Mouse (Mus musculus) ovary, postnatal 36 days (tissue): ENCODE results near the gene Gm21425.
"Not testable (repeated sequence)": the region's sequence is repeated elsewhere in the genome, so short reads cannot be mapped to it uniquely, and the experiment has no call there.

ENCODE experiments used
- DNase-seq: peaks from one replicate; pipeline ENCODE4 v3.0.0; 2022; ENCODE audit warnings: low spot score, mixed read lengths

The Gm21425 gene

DNA sequence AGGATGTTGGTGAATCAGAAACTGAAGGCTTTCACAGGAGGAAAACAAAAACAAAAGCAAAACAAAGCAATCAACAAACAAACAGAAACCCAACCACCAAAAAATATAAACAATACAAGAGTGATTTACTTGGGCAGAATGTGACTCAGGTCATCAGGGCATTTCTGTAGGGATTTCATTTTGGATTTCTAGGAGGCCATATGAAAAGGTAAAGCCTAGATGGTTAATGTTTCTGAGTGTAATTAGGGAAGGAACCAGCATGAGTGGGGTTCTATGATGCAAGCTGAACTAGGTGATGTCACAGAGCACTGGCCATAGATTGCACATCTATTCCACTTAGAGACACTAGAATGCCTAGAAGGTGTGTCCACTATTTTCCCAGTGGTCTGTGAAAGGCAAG, at the start of gene Gm21425:
Gene Gm21425, plus strand, starts transcription at position 301 of the 400 bp plus-strand sequence.
- DNase-seq, result not testable (repeated sequence)

DNA sequence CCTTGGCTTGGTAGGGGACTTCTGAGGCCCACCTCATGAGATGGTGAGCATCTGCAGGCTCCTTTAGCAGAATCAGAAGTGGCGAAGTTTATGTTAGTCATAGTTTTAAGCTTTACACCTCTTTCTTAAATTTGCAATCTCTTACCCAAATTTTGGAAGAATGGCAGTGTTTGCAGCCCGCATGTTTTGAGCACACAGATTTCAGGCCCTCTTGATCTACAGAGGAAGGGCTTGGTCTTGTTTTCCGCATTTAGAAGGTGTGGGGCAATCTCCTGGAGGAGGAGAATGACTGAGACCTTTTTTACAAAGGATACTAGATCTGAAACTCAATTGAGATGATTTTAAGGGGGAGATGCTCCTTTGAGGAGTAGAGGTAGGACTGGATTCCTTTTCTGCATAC, 28.4 kb upstream of the Gm21425 start, which contains the start of gene Gm21891:
Gene Gm21891, minus strand, starts transcription at position 101 of the 400 bp plus-strand sequence.
- DNase-seq, result not testable (repeated sequence)
